Mouse (Mus musculus) liver, postnatal 0 days (tissue): Measurements from ENCODE around the gene Sgo1. TPM values are rescaled to one million over a fixed set of nuclear protein-coding genes. Genes with fewer than 3 reads are reported as not detected.
A peak's percentile ranks its signal among the peaks of the same experiment; 100 is the strongest.

ENCODE experiments used
- ATAC-seq: fragments of 200-750 bp; cut with Nextera tagmentation; 2 replicates; pipeline ENCODE4 v1.8.0; 2017; ENCODE audit warnings: mild to moderate bottlenecking, moderate library complexity
- DNase-seq: peaks from one replicate; pipeline ENCODE4 v3.0.0-alpha.2; 2016
- H3K27ac ChIP-seq: fragments of 300-500 bp; sonication (generic); 2 replicates; pipeline ENCODE4 v1.5.1; 2014; ENCODE audit warnings: antibody characterized with exemption, moderate library complexity, mild to moderate bottlenecking, low read depth
- H3K27me3 ChIP-seq: fragments of 300-500 bp; sonication (generic); 2 replicates; pipeline ENCODE4 v1.6.1; 2014; ENCODE audit warnings: low read length, control low read depth, mixed read lengths; ENCODE audit not compliant: insufficient read depth
- H3K36me3 ChIP-seq: fragments of 300-500 bp; sonication (generic); replicated peaks from 2 replicates; pipeline ENCODE4 v1.6.1; 2014; ENCODE audit warnings: mild to moderate bottlenecking, control low read depth, low read length, moderate library complexity, mixed read lengths; ENCODE audit not compliant: insufficient read depth
- H3K4me1 ChIP-seq: fragments of 300-500 bp; sonication (generic); 2 replicates; pipeline ENCODE4 v1.6.1; 2014; ENCODE audit warnings: antibody characterized with exemption, mild to moderate bottlenecking, control low read depth; ENCODE audit not compliant: insufficient read depth
- H3K4me2 ChIP-seq: fragments of 300-500 bp; sonication (generic); 2 replicates; pipeline ENCODE4 v1.6.1; 2014; ENCODE audit warnings: low read depth, mild to moderate bottlenecking, low read length, moderate library complexity, mixed read lengths
- H3K4me3 ChIP-seq: fragments of 300-500 bp; sonication (generic); 2 replicates; pipeline ENCODE4 v1.5.1; 2014; ENCODE audit warnings: low read depth, low read length
- H3K9ac ChIP-seq: fragments of 300-500 bp; sonication (generic); replicated peaks from 2 replicates; pipeline ENCODE4 v1.6.1; 2014; ENCODE audit warnings: mild to moderate bottlenecking, moderate library complexity
- H3K9me3 ChIP-seq: fragments of 300-500 bp; sonication (generic); 2 replicates; pipeline ENCODE4 v1.6.1; 2016; ENCODE audit warnings: mild to moderate bottlenecking, control low read depth, low read length, mixed read lengths
- CTCF ChIP-seq: sonication (generic); IDR thresholded peaks from 2 replicates; pipeline ENCODE4 v1.5.1; 2016; ENCODE audit warnings: antibody characterized with exemption, low read depth
- EP300 ChIP-seq: IDR thresholded peaks from 2 replicates; pipeline ENCODE4 v1.6.1; 2016; ENCODE audit warnings: antibody characterized with exemption, low read depth, mild to moderate bottlenecking
- WGBS: fragments of 180-500 bp; shearing (Covaris S2); extraction: QIAGEN DNeasy Blood & Tissue Kit; methylation state at CpG from one replicate; pipeline ENCODE4 v1.1.7; 2014; ENCODE audit not compliant: insufficient replicate concordance; 5-methylcytosine and 5-hydroxymethylcytosine counted together
- polyA plus RNA-seq: library from polyadenylated mRNA; unstranded; fragments of >200 nt; fragmentation: Nextera tagmentation; extraction: Ambion mirVana; gene quantifications from 2 replicates; pipeline ENCODE4 v1.2.1, GENCODE M21; 2015

The Sgo1 gene
- polyA plus RNA-seq, 1 experiment from 2014 or later, result 24.6 TPM

- Histone ChIP-seq H3K9ac (no peak overlapping the region), H3K36me3 (no peaks in the 10 kb centered on the region), H3K4me1 (peaks cover 5% of the 10 kb centered on the region), H3K27ac (no peak overlapping the region), H3K4me3 (no peak overlapping the region), H3K4me2 (no peak overlapping the region), H3K27me3 (no peaks in the 10 kb centered on the region), H3K9me3 (no peaks in the 10 kb centered on the region)
- 77% methylated on average over 2 of the region's 2 CpGs for WGBS
- no peak for ATAC-seq
- DNase-seq, result no peak
- no peak for TF ChIP-seq EP300
- TF ChIP-seq CTCF, result peak; percentile 61
Observed at GRCm38 (mm10) chr17:53694039-53694438, 4.9 kb upstream of the Sgo1 start.

- TF ChIP-seq CTCF, result no peak
- no peak for TF ChIP-seq EP300
- WGBS, result 14% methylated on average over 7 of the region's 7 CpGs
Observed at GRCm38 (mm10) chr17:53689946-53690345, 813 bp upstream of the Sgo1 start.

GRCm38 (mm10) chr17:53688321-53688720 is 812 bp downstream of the Sgo1 start:
- Histone ChIP-seq H3K4me2 (peak overlapping the region; percentile 92), H3K9ac (peak overlapping the region; percentile 89), H3K4me3 (peak overlapping the region; percentile 78), H3K27me3 (no peaks in the 10 kb centered on the region), H3K4me1 (peaks cover 5% of the 10 kb centered on the region), H3K9me3 (no peaks in the 10 kb centered on the region), H3K27ac (0 out of 2 replicates have a peak overlapping the region, but pooled peaks have one; percentile 99), H3K36me3 (peaks cover 29% of the 10 kb centered on the region)
- TF ChIP-seq EP300, result no peak
- ATAC-seq (no peak), DNase-seq (no peak)
- 6% methylated on average over 1 of the region's 1 CpGs for WGBS

More at GRCm38 (mm10) chr17:53689946-53690345, 813 bp upstream of the Sgo1 start:
- Histone ChIP-seq H3K9me3 (no peaks in the 10 kb centered on the region), H3K27ac (peak overlapping the region; percentile 99), H3K4me2 (peak overlapping the region; percentile 92), H3K36me3 (peaks cover 15% of the 10 kb centered on the region), H3K27me3 (no peaks in the 10 kb centered on the region), H3K4me3 (peak overlapping the region; percentile 78), H3K4me1 (peaks cover 5% of the 10 kb centered on the region), H3K9ac (peak overlapping the region; percentile 89)
- ATAC-seq (no peak), DNase-seq (no peak)

- H3K4me3 ChIP-seq, result no peak overlapping the region
- TF ChIP-seq EP300 (peak; percentile 22; the same call in 1 of the 2 replicates), CTCF (peak; percentile 50)
- H3K27me3 ChIP-seq, result no peaks in the 10 kb centered on the region
- WGBS, result 78% methylated on average over 8 of the region's 8 CpGs
- H3K4me1 ChIP-seq, result no peaks in the 10 kb centered on the region
- no peak overlapping the region for H3K27ac ChIP-seq
- DNase-seq (no peak), ATAC-seq (peak; percentile 68)
- peaks cover 55% of the 10 kb centered on the region for H3K36me3 ChIP-seq
- H3K4me2 ChIP-seq, result no peak overlapping the region
- no peaks in the 10 kb centered on the region for H3K9me3 ChIP-seq
- no peak overlapping the region for H3K9ac ChIP-seq
Observed at GRCm38 (mm10) chr17:53678716-53679115, 10.4 kb downstream of the Sgo1 start.

- no peak overlapping the region for H3K4me2 ChIP-seq
- no peak overlapping the region for H3K27ac ChIP-seq
- ATAC-seq (no peak), DNase-seq (no peak)
- H3K4me1 ChIP-seq, result no peaks in the 10 kb centered on the region
- H3K9ac ChIP-seq, result no peak overlapping the region
- no peaks in the 10 kb centered on the region for H3K9me3 ChIP-seq
- no peak overlapping the region for H3K4me3 ChIP-seq
- TF ChIP-seq CTCF (no peak), EP300 (no peak)
- H3K27me3 ChIP-seq, result no peaks in the 10 kb centered on the region
- WGBS, result 89% methylated on average over 8 of the region's 8 CpGs
- peaks cover 64% of the 10 kb centered on the region for H3K36me3 ChIP-seq
Observed at GRCm38 (mm10) chr17:53670453-53670852, 18.7 kb downstream of the Sgo1 start.

- Histone ChIP-seq H3K9ac (no peak overlapping the region), H3K4me2 (no peak overlapping the region), H3K4me3 (no peak overlapping the region), H3K27me3 (no peaks in the 10 kb centered on the region), H3K36me3 (peaks cover 80% of the 10 kb centered on the region), H3K4me1 (no peaks in the 10 kb centered on the region), H3K27ac (no peak overlapping the region), H3K9me3 (no peaks in the 10 kb centered on the region)
- 80% methylated on average over 2 of the region's 2 CpGs for WGBS
- TF ChIP-seq CTCF (no peak), EP300 (no peak)
- ATAC-seq (no peak), DNase-seq (no peak)
Observed at GRCm38 (mm10) chr17:53664703-53665382, 24.3 kb downstream of the Sgo1 start.
